Comparison of ENCODE assay signal across 13 mouse cellular contexts in the genomic region with DNA sequence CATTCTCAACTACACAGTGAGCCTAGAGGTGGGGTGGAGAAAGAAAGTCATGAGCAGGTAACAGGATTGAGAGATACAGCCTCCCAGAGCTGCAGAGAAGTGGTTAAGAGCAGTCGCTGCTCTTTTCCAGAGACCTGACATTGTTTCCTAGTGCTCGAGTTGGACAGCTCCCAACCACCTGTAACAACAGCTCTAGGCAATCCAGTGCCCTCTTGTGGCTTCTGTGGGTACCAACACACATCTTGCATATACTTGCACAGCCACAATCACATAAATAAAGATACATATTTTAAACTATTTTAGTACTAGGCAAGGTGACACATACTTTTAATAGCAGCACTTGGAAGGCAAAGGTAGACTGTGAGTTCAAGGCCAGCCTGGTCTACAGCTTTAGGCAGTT. TPM values are rescaled to one million over a fixed set of nuclear protein-coding genes. Genes with fewer than 3 reads are reported as not detected.
DNase-seq lines count a peak whose midpoint lies in the region; ATAC-seq and TF ChIP-seq lines count a peak whose summit lies in the region.
"Had no signal": no experiment of that assay in that cellular context is flagged by ENCODE, and none has a peak within 500 bp of the region (broad histone marks: within the 10 kb centered on the region; RNA-seq: fewer than 3 reads in every experiment).

No protein-coding gene starts in this region.

- H3K9me3 ChIP-seq in kidney, postnatal 0 days (replicated peaks; ENCODE audit: low read length) = no peaks in the 10 kb centered on the region
- H3K9me3 ChIP-seq in neural tube, embryonic 13.5 days = no peaks in the 10 kb centered on the region
- H3K9me3 ChIP-seq in neural tube, embryonic 15.5 days (replicated peaks) = no peaks in the 10 kb centered on the region

- no peaks in the 10 kb centered on the region for H3K27me3 ChIP-seq in kidney, postnatal 0 days (ENCODE audit: insufficient read depth, low read length)
- H3K27me3 ChIP-seq in neural tube, embryonic 13.5 days = no peaks in the 10 kb centered on the region
- H3K27me3 ChIP-seq in neural tube, embryonic 15.5 days (replicated peaks) = no peaks in the 10 kb centered on the region
- no peaks in the 10 kb centered on the region for H3K27me3 ChIP-seq in thymus, adult 2 months (ENCODE audit: control insufficient read depth, insufficient read depth, low read length)

- WGBS in kidney, postnatal 0 days = 68% methylated on average over 2 of the region's 2 CpGs
- WGBS in neural tube, embryonic 13.5 days = 90% methylated on average over 2 of the region's 2 CpGs
- WGBS in neural tube, embryonic 15.5 days = 87% methylated on average over 2 of the region's 2 CpGs
- 85% methylated on average over 2 of the region's 2 CpGs for WGBS in thymus, adult 2 months

- DNase-seq in kidney, postnatal 0 days (ENCODE audit: low spot score) = no peak
- DNase-seq in kidney, adult 8-10 months = no peak
- peak; percentile 89 for DNase-seq in R1 (ENCODE audit: low read depth, low spot score)
- no peak for DNase-seq in thymus, adult 2 months
- no peak for DNase-seq in right cerebral cortex, postnatal 10 days (ENCODE audit: low spot score in 2 of 2)
- DNase-seq: adrenal gland, postnatal 36 days; cerebellum, adult 9-10 months; heart, adult 18-20 months; heart, postnatal 14 days; right cerebral cortex, postnatal 4 days had no signal

- no peak overlapping the region for H3K4me3 ChIP-seq in kidney, postnatal 0 days (replicated peaks; ENCODE audit: low read depth, low read length)
- H3K4me3 ChIP-seq in neural tube, embryonic 13.5 days = no peak overlapping the region
- H3K4me3 ChIP-seq in neural tube, embryonic 15.5 days (replicated peaks) = no peak overlapping the region
- H3K4me3 ChIP-seq in thymus, adult 2 months (ENCODE audit: control insufficient read depth, insufficient read depth, low read length) = no peak overlapping the region

- H3K4me1 ChIP-seq in kidney, postnatal 0 days (replicated peaks; ENCODE audit: insufficient read depth, low read length) = peaks cover 20% of the 10 kb centered on the region
- peaks cover 50% of the 10 kb centered on the region for H3K4me1 ChIP-seq in neural tube, embryonic 13.5 days (replicated peaks)
- peaks cover 47% of the 10 kb centered on the region for H3K4me1 ChIP-seq in neural tube, embryonic 15.5 days
- no peaks in the 10 kb centered on the region; the same call in 1 of the 2 replicates for H3K4me1 ChIP-seq in thymus, adult 2 months (replicated peaks; ENCODE audit: control insufficient read depth, insufficient read depth, low read length)

- ATAC-seq in kidney, postnatal 0 days (replicated peaks; ENCODE audit: low FRiP score, low read depth) = no peak
- ATAC-seq in neural tube, embryonic 13.5 days (ENCODE audit: low read depth) = no peak
- ATAC-seq in neural tube, embryonic 15.5 days (ENCODE audit: low FRiP score) = no peak
- ATAC-seq: forebrain, embryonic 14.5 days had no signal

- no peak overlapping the region for H3K9ac ChIP-seq in kidney, postnatal 0 days (ENCODE audit: low read depth, low read length)
- H3K9ac ChIP-seq in neural tube, embryonic 13.5 days = no peak overlapping the region
- no peak overlapping the region for H3K9ac ChIP-seq in neural tube, embryonic 15.5 days (replicated peaks)

- peak; percentile 34; the same call in 1 of the 2 replicates for TF ChIP-seq CTCF in kidney, postnatal 0 days (IDR thresholded peaks at IDR 0.05; ENCODE audit: low read depth)
- no peak for TF ChIP-seq CTCF in thymus, adult 2 months (IDR thresholded peaks at IDR 0.05; ENCODE audit: borderline replicate concordance, control insufficient read depth, extremely low read depth, insufficient read depth, low read length, poor library complexity)

- no peaks in the 10 kb centered on the region for H3K36me3 ChIP-seq in kidney, postnatal 0 days (ENCODE audit: insufficient read depth, low read length)
- no peaks in the 10 kb centered on the region for H3K36me3 ChIP-seq in neural tube, embryonic 13.5 days
- no peaks in the 10 kb centered on the region for H3K36me3 ChIP-seq in neural tube, embryonic 15.5 days
- no peaks in the 10 kb centered on the region for H3K36me3 ChIP-seq in thymus, adult 2 months (ENCODE audit: control insufficient read depth, insufficient read depth, low read length)

- no peak for TF ChIP-seq POLR2A in thymus, adult 2 months (IDR thresholded peaks at IDR 0.05; ENCODE audit: control insufficient read depth, extremely low read depth, insufficient read depth, low read length, poor library complexity)

- H3K4me2 ChIP-seq in kidney, postnatal 0 days (ENCODE audit: low read length) = no peak overlapping the region
- no peak overlapping the region for H3K4me2 ChIP-seq in neural tube, embryonic 13.5 days
- H3K4me2 ChIP-seq in neural tube, embryonic 15.5 days = no peak overlapping the region

- no peak overlapping the region for H3K27ac ChIP-seq in kidney, postnatal 0 days
- peak overlapping the region; percentile 91; the same call in 1 of the 2 replicates for H3K27ac ChIP-seq in neural tube, embryonic 13.5 days (replicated peaks)
- H3K27ac ChIP-seq in neural tube, embryonic 15.5 days (replicated peaks) = no peak overlapping the region; the same call in 1 of the 2 replicates
- H3K27ac ChIP-seq in thymus, adult 2 months (ENCODE audit: control insufficient read depth, insufficient read depth, low read length) = no peak overlapping the region

RNA-seq across cellular contexts. Expression of gene Rhbdl3, which starts 9.7 kb away (rescaled TPM):
- polyA plus RNA-seq in kidney, postnatal 0 days (2015; fragmentation: Nextera tagmentation; extraction: Ambion mirVana) = 1.5 and 2.1 TPM in 2 replicates
- polyA plus RNA-seq in neural tube, embryonic 13.5 days (2015; fragmentation: Nextera tagmentation; extraction: Ambion mirVana) = 16.3 and 16.6 TPM in 2 replicates
- polyA plus RNA-seq in neural tube, embryonic 15.5 days (2015; fragmentation: Nextera tagmentation; extraction: Ambion mirVana) = 4.2 and 6.9 TPM in 2 replicates
- 8.7 and 9.6 TPM in 2 replicates for polyA plus RNA-seq in thymus, adult 2 months (2012; rRNA removed)
